Mouse (Mus musculus): ENCODE data around the gene Clint1. TPM values are rescaled to one million over a fixed set of nuclear protein-coding genes. Genes with fewer than 3 reads are reported as not detected.

The Clint1 gene
- polyA plus RNA-seq, 2 experiments = 77.3 to 102 TPM

DNA sequence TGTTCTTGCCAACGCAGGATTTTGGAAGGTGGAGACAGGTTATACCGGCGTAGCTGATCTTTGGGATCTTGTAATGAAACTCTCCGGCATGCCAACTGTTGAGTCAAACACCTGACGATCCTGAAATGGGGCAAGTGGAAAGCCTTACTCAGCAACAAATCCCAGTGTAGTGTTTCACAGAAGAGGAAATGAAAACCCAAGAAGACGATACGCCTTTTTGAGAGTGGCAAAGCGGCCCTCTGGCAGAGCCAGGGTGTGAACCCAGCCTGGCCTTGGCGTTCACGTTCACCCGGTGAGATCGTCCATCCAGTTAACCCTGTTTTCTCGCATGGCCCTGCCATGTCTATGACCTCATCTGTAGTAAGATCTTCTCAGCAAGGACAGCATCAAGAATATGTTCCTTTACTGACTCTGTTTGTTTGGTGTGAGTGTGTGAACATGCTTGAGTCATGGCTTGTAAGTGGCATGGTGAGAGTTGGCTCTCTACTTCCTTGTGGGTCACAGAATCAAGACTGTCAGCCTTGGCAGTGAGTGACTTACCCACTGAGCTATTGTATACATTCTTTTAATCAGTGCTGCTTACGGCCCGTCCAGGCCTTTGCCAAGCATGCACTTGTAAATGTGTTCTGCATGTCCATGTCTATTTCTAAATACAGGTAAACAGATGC lies 20.2 kb upstream of the Clint1 start:
- Histone ChIP-seq H3K9me3 (ENCODE audit: control insufficient read depth, low read length) (no peaks in the 10 kb centered on the region), H3K4me2 (replicated peaks; ENCODE audit: low read depth, low read length, severe bottlenecking) (no peak overlapping the region), H3K9ac (ENCODE audit: low read depth, low read length, severe bottlenecking) (no peak overlapping the region), H3K4me3 (replicated peaks; ENCODE audit: low read length) (no peak overlapping the region), H3K27ac (replicated peaks; ENCODE audit: low read depth, low read length) (peak overlapping the region; percentile 9; the same call in 1 of the 2 replicates), H3K36me3 (ENCODE audit: control insufficient read depth, insufficient read depth, low read length) (no peaks in the 10 kb centered on the region), H3K4me1 (ENCODE audit: control insufficient read depth, insufficient read depth, low read length) (peaks cover 19% of the 10 kb centered on the region), H3K27me3 (ENCODE audit: control insufficient read depth, insufficient read depth, low read length) (no peaks in the 10 kb centered on the region)
- no peak for DNase-seq (ENCODE audit: low spot score)
- no peak for TF ChIP-seq POLR2A (IDR thresholded peaks at IDR 0.05; ENCODE audit: borderline replicate concordance, extremely low read depth, insufficient read depth, insufficient read length)
- WGBS = 65% methylated on average over 15 of the region's 15 CpGs
- ATAC-seq (ENCODE audit: low FRiP score, low read depth) = no peak

GRCm38 (mm10) chr11:45835625-45836255 lies 16.1 kb upstream of the Clint1 start:
- TF ChIP-seq POLR2A (IDR thresholded peaks at IDR 0.05; ENCODE audit: borderline replicate concordance, extremely low read depth, insufficient read depth, insufficient read length) = no peak
- no peak overlapping the region for H3K4me3 ChIP-seq (replicated peaks; ENCODE audit: low read length)
- H3K9ac ChIP-seq (ENCODE audit: low read depth, low read length, severe bottlenecking) = no peak overlapping the region
- no peak overlapping the region for H3K4me2 ChIP-seq (replicated peaks; ENCODE audit: low read depth, low read length, severe bottlenecking)
- DNase-seq (ENCODE audit: low spot score) (no peak), ATAC-seq (ENCODE audit: low FRiP score, low read depth) (no peak)
- no peak overlapping the region for H3K27ac ChIP-seq (replicated peaks; ENCODE audit: low read depth, low read length)
- 21% methylated on average over 4 of the region's 4 CpGs for WGBS
- H3K9me3 ChIP-seq (ENCODE audit: control insufficient read depth, low read length) = no peaks in the 10 kb centered on the region
- H3K36me3 ChIP-seq (ENCODE audit: control insufficient read depth, insufficient read depth, low read length) = no peaks in the 10 kb centered on the region
- H3K4me1 ChIP-seq (ENCODE audit: control insufficient read depth, insufficient read depth, low read length) = peaks cover 16% of the 10 kb centered on the region
- no peaks in the 10 kb centered on the region for H3K27me3 ChIP-seq (ENCODE audit: control insufficient read depth, insufficient read depth, low read length)

GRCm38 (mm10) chr11:45837257-45837817 lies 14.5 kb upstream of the Clint1 start:
- Histone ChIP-seq H3K27ac (replicated peaks; ENCODE audit: low read depth, low read length) (no peak overlapping the region), H3K9ac (ENCODE audit: low read depth, low read length, severe bottlenecking) (no peak overlapping the region), H3K9me3 (ENCODE audit: control insufficient read depth, low read length) (no peaks in the 10 kb centered on the region), H3K4me2 (replicated peaks; ENCODE audit: low read depth, low read length, severe bottlenecking) (no peak overlapping the region), H3K4me3 (replicated peaks; ENCODE audit: low read length) (no peak overlapping the region), H3K27me3 (ENCODE audit: control insufficient read depth, insufficient read depth, low read length) (no peaks in the 10 kb centered on the region), H3K36me3 (ENCODE audit: control insufficient read depth, insufficient read depth, low read length) (no peaks in the 10 kb centered on the region), H3K4me1 (ENCODE audit: control insufficient read depth, insufficient read depth, low read length) (peaks cover 11% of the 10 kb centered on the region)
- no peak for TF ChIP-seq POLR2A (IDR thresholded peaks at IDR 0.05; ENCODE audit: borderline replicate concordance, extremely low read depth, insufficient read depth, insufficient read length)
- ATAC-seq (ENCODE audit: low FRiP score, low read depth) (no peak), DNase-seq (ENCODE audit: low spot score) (no peak)
- WGBS = 82% methylated on average over 5 of the region's 5 CpGs

GRCm38 (mm10) chr11:45838450-45838849 lies 13.4 kb upstream of the Clint1 start:
- no peak overlapping the region for H3K27ac ChIP-seq (replicated peaks; ENCODE audit: low read depth, low read length)
- peaks cover 11% of the 10 kb centered on the region for H3K4me1 ChIP-seq (ENCODE audit: control insufficient read depth, insufficient read depth, low read length)
- H3K36me3 ChIP-seq (ENCODE audit: control insufficient read depth, insufficient read depth, low read length) = no peaks in the 10 kb centered on the region
- no peak overlapping the region for H3K4me3 ChIP-seq (replicated peaks; ENCODE audit: low read length)
- no peaks in the 10 kb centered on the region for H3K27me3 ChIP-seq (ENCODE audit: control insufficient read depth, insufficient read depth, low read length)
- no peak overlapping the region for H3K9ac ChIP-seq (ENCODE audit: low read depth, low read length, severe bottlenecking)
- no peak for ATAC-seq (ENCODE audit: low FRiP score, low read depth)
- no peaks in the 10 kb centered on the region for H3K9me3 ChIP-seq (ENCODE audit: control insufficient read depth, low read length)
- H3K4me2 ChIP-seq (replicated peaks; ENCODE audit: low read depth, low read length, severe bottlenecking) = no peak overlapping the region
- 19% methylated on average over 3 of the region's 3 CpGs for WGBS
- TF ChIP-seq POLR2A (IDR thresholded peaks at IDR 0.05; ENCODE audit: borderline replicate concordance, extremely low read depth, insufficient read depth, insufficient read length) = no peak
- peak; percentile 36 for DNase-seq (ENCODE audit: low spot score)

DNA sequence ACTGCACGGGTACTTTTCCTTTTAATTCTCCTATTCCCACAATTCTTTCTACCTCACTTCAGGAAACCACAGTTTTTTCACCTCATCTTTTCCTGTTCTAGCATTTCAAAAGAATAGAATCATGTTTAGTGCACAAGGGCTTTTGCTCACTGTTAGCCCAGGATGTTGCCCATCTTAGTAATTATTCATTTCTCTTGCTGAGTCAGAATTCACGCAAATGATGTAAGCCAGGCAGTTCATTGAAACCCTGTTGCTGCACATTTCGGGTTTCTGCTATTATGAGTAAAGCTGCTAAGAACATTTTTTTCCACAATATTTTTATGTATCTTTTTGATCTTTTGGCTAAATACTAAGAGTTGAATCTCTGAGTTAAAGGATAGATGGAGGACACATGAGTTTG lies 11.5 kb upstream of the Clint1 start:
- H3K9me3 ChIP-seq (ENCODE audit: control insufficient read depth, low read length) = no peaks in the 10 kb centered on the region
- no peak for ATAC-seq (ENCODE audit: low FRiP score, low read depth)

More for the DNA sequence above, 11.5 kb upstream of the Clint1 start:
- Histone ChIP-seq H3K4me3 (replicated peaks; ENCODE audit: low read length) (no peak overlapping the region), H3K27me3 (ENCODE audit: control insufficient read depth, insufficient read depth, low read length) (no peaks in the 10 kb centered on the region), H3K9ac (ENCODE audit: low read depth, low read length, severe bottlenecking) (no peak overlapping the region), H3K4me1 (ENCODE audit: control insufficient read depth, insufficient read depth, low read length) (peaks cover 11% of the 10 kb centered on the region), H3K36me3 (ENCODE audit: control insufficient read depth, insufficient read depth, low read length) (no peaks in the 10 kb centered on the region), H3K27ac (replicated peaks; ENCODE audit: low read depth, low read length) (no peak overlapping the region), H3K4me2 (replicated peaks; ENCODE audit: low read depth, low read length, severe bottlenecking) (no peak overlapping the region)
- TF ChIP-seq POLR2A (IDR thresholded peaks at IDR 0.05; ENCODE audit: borderline replicate concordance, extremely low read depth, insufficient read depth, insufficient read length) = no peak
- DNase-seq (ENCODE audit: low spot score) = no peak
- WGBS = 69% methylated on average over 3 of the region's 3 CpGs

All from limb, embryonic 14.5 days (tissue).